Mouse (Mus musculus) CH12.LX (cell line): ENCODE data around the gene Gm20388.

ENCODE experiments used
- CTCF ChIP-seq, 2 experiments: IDR thresholded peaks in 1 of 2; conservative IDR thresholded peaks in 1 of 2; 2 replicates each; pipeline ENCODE4 v1.5.1; 2011 to 2012; ENCODE audit warnings: low read depth in 2 of 2, low read length in 2 of 2, improper control_type of control experiment in 1 of 2, inconsistent platforms in 1 of 2, mild to moderate bottlenecking in 1 of 2, moderate library complexity in 1 of 2
- NRF1 ChIP-seq: IDR thresholded peaks from 2 replicates; pipeline ENCODE4 v1.6.1; 2014; ENCODE audit warnings: low read depth, mild to moderate bottlenecking, inconsistent platforms, low read length, improper control_type of control experiment, moderate library complexity
- POLR2A ChIP-seq: IDR thresholded peaks from 2 replicates; pipeline ENCODE4 v1.6.1; 2011; ENCODE audit warnings: low read depth, mild to moderate bottlenecking, improper control_type of control experiment, low read length
- ZKSCAN1 ChIP-seq: IDR thresholded peaks from 2 replicates; pipeline ENCODE4 v1.6.1; 2012; ENCODE audit warnings: low read depth, inconsistent platforms, low read length, improper control_type of control experiment, borderline replicate concordance

- no peak for TF ChIP-seq CTCF (conservative IDR thresholded peaks at IDR 0.05 in 1 of 2, IDR thresholded peaks at IDR 0.05 in 1 of 2; ENCODE audit: low read depth in 2 of 2, low read length in 2 of 2)
- TF ChIP-seq ZKSCAN1, result no peak
- no peak for TF ChIP-seq POLR2A
- TF ChIP-seq NRF1, result no peak
These were observed 109.7 kb downstream of the Gm20388 start for GRCm38 (mm10) chr8:120020298-120020697.
